Mouse (Mus musculus) layer of hippocampus, postnatal 25 days (tissue): ENCODE measurements around the gene Csnk1d. TPM values are rescaled to one million over a fixed set of nuclear protein-coding genes. Genes with fewer than 3 reads are reported as not detected.

Source experiments
- DNase-seq, 2 experiments: peaks; one replicate each; pipeline ENCODE4 v3.0.0; 2022; ENCODE audit warnings: mixed read lengths in 2 of 2, low spot score in 1 of 2; ENCODE audit errors: extremely low spot score in 1 of 2
- total RNA-seq, 2 experiments: library from RNA; stranded (reverse); gene quantifications; 2 replicates each; pipeline ENCODE4 v1.2.3; 2021

Csnk1d gene
- total RNA-seq, 2 experiments from 2014 or later = 127 to 128 TPM

DNA sequence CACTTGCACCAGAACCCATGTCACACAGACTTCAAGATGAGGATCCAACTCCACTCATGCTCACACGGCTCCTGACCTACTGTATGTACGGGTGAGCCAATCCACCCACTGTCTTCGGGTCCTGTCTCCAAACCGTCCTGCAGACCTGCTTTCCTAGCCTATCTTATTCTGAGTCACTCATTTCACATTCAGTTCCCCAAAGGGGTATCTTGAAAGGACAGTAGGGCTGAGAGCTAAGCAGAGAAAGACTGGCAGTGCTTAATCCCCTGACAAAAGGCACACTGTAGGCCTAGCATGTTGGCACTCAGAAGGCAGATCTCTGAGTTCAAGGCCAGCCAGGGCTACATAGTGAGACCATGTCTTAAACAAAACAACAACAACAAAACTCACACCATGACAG, 2.7 kb downstream of the Csnk1d start:
- DNase-seq = no peak

DNA sequence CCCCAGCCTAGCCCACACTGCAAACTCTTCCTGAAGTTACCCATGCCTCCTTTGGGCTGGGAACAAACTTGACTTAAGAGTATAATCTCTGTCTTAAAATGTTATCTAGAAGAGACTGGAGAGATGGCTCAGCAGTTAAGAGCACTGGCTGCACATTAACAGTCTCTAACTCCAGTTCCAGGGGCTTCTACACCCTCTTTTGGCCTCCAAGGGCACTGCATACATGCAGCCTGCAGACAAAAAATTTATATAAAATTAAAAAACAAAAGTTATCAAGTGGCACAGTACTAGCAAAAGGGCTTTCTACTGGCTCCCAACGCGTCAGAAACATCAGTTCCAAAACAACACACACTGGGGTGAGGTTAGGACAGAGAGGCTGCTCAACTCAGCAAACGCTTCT, 3.5 kb downstream of the Csnk1d start:
- no peak for DNase-seq

DNA sequence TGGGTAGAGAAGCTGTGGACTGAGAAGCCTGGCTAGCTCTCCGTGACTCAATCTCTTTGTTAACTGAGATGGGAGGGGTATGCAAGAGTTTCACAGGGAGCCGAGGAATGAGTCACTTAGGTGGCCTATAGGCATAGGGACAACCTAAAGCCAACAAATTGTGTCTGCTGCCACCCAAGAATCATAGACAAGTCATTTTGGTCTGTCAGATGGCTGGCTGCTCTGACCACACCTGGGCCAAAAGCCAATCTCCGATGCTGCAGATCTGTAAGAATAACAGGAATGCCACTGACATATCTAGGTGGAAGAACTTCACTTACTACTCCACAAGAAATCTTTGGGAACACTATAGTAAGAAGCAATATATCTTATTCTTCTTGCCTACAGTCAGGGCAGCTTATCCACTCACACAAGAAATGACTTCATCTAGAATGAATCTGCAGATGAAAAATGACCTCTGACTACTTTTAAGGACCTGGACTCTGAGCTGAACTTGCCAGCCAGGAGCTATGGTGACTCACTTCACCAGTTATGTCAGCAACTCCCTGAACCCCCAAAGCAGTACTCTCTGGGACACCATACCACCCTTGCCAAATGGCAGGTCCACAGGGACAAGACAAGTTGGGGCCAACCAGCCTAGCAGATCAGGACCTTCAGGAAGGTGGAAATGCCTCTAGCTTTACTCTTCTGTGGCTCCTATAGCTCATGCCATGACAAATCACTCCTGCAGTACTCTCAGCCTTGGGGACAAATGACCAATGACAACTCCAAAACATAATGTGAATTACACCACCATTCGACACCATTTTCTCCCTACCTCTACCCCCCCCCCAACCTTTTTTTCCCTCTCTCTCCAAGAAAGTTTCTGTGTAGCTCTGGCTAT, 6.4 kb downstream of the Csnk1d start:
- DNase-seq = no peak

DNA sequence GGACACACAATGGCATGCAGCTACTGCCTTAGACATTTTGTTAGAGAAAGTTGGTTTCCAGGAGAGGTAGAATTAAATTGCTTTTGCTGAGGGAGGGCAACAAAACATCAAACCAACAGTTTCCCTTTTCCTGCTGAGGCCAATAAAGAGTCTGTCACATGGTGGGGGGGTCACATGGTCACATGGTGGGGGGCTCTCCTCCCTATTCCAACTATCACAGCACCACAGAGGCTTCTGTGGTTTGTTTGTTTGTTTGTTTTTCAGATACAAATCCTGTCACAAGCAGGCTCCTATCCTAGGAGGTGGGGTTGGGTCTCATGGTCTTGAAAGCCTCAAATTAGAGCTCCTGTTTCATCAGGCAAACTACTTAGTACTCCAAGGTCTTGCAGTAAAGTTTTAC, 8.7 kb downstream of the Csnk1d start:
- no peak for DNase-seq

DNA sequence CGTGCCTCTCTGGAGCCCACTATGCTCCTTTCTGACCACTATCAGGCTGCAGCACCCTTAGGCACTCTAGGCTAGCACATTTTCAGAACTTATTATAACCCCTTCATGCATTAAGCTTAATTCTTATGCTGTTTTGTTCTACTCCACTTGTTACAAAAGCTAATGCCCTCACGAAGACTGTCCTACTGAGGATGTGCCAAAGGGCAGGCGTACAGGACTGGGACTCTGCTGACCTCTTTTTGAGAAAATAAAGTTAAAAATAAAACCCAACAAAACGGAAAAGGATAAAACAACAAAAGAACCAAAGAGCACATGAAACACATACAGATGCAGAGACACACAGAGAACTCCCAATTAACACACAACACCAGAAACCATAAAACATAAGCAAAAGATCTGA, 9.5 kb downstream of the Csnk1d start:
- DNase-seq = no peak

DNA sequence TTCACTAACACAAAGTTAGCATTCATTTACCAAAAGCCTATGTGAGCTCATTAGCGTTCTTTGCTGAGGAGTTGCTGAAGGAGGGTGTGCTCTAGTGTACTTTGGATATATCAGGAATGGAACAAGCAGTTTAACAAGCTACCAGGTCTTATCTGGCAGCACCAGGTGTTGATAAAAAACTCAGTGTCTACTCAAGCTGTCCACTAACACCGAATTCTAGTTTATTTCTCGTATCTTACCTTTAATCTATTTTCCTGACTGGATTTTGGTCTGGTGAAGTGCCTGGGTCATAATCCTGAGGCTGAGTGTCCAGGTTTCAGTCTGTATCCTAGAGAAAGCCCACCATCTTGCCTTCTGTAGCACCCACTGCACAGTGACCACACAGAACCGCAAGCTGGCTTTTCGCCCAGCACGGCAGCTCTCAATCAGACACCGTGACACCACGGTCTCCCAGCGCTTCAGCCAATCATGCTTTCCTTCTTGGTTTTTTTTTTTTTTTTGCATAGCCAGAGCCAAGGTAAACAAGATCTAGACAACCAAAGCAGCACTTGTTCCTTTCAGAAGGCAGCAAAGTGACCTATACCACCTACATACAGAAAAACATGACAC, 10.6 kb downstream of the Csnk1d start:
- no peak for DNase-seq

DNA sequence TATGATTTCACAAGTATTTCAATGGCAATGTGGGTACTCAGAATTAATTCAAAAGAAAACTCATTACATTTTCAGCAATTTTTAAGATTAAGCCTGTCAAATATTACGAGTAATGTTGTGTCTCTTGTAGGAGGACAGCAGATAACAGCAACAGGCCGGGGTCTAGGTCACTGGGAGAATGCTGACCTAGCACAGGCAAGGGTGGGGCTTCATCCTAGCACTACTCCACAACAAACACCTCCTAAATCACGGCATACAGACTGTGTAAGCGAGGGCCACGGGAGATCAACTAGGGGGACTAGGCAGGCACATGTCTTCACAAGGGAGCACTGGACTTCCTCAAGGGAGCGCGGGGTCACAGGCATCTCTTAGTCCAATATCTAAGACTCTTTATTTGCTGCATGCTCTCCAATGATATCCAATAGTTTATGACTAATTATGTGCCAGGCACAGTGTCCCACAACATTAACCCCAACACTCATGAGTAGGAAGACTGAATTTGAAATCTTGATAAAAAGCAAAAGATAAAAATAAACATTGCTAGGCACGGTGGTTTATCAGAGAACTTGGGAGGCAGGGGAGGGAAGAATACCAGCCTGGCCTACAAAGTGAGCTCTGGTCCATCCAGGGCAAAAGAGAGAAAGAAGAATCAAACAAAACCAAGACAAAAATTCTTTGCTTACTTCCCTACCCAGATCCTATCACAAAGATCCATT, 11.3 kb downstream of the Csnk1d start:
- DNase-seq = no peak

DNA sequence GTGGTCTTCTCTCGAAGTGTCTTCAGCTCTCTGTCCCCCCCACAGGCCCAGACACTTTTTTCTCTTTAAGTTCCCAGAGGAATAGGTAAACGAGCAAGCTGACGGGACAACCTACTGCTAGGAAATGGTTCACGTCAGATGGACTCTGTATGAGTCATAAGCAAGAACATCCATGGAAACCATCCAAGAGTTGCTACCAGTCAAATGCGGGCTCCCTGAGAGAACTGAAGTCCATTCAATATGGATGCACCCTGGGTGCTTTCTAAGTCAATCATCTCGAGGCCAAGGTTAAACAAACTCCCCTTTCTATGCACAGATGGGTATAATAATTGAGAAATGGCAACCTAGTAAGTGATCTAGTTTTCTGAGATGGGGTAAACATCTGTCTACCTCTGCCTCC, 17.8 kb downstream of the Csnk1d start:
- no peak for DNase-seq

DNA sequence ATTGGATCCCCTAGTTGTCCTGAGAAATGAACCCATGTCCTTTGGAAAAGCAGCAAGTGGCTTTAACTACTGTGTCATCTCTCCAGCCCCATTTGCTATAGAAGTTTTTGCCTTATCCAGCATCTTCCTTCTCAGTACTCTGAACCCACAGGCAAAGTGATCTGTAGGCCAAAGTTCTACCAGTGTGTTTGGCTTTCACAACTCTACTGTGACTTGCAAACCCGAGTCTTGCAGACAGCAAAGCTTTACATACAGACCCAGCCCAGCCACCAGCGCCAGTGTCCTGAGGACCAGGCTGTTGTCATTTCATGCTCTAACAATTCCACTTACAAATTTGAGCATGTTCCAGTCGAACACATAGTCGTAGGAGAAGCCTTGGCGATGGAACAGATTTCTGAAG, 19.9 kb downstream of the Csnk1d start:
- DNase-seq = no peak

DNA sequence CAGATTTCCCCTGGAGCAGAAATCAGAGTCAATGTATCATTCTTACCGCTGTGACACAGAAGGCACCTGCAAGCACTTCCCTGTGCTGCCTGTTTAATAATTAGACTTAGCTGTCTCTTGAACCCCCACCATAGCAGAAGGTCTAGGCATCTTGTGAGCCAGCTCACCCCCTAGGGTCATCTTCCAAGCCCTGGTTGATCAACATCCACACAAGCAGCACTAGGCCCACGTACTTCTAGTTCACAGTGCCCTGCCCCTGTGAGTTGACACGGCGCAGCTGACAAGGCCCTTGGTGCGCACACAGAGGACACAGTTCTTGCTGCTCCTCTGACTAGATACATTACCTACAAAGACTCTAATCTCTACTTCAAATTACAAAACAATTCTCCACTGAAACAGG, 21.4 kb downstream of the Csnk1d start:
- DNase-seq = no peak

DNA sequence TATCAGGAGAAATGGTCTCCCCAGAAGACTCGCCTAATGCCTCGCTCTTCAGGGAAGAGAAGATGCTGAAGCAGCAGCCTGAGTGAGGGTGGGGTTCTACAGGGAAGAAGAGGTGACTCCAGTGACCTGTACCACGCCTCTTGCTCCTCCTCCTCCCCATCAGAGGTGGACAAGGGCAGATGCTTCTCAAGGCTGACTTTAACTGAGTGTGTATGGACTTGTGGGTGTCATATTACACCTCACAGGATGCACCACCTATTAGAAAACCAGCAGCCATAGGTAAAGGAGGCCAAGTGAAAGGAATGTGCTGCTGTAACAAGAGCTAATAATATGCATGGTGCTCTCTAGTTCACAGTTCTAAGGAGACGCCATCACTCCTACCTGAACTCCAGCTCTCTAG, 25.5 kb downstream of the Csnk1d start:
- DNase-seq = no peak

DNA sequence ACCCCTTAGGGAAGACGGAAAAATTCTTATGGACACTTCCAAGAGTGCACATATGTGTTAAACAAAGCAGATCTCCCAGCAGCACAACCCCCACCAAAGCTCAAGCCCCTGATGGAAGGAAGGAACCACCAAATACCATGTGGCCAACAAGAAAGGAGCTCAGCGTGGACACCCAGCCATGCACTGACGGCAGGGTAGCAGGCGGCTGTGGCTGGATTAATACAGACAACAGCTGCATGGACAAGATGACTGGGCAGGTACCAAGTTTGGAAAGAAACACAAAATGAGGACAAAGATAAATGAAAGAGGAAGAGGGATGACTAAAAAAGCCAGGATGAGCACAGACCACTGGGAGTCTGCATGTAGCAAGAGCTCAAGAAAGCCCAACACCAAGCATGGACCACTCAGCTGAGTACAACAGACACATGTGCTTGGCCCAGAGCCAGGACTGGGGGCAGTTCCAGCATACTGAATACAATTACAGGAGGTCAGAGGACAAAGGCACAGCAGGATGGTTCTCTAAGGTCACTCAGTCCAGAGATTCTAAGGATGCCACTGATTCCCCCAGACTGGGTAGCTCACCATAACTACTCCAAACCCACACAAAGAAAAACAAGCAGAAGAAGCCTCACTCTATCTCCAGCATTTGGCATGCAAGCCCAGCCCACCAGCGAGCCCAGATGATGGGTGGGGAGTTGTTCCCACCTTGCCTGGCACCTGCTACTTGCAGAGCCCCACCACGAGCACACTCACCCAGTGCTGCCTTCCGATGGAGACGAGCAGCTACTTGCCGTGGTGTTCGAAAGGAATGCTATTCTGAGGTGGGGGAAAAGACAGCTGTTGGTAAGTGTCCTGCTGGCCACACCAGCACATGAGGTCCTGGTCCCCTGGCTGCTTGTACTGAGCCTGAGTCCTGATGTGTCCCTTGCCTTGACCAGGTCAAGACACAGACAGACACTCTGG, 26.7 kb downstream of the Csnk1d start:
- no peak for DNase-seq

DNA sequence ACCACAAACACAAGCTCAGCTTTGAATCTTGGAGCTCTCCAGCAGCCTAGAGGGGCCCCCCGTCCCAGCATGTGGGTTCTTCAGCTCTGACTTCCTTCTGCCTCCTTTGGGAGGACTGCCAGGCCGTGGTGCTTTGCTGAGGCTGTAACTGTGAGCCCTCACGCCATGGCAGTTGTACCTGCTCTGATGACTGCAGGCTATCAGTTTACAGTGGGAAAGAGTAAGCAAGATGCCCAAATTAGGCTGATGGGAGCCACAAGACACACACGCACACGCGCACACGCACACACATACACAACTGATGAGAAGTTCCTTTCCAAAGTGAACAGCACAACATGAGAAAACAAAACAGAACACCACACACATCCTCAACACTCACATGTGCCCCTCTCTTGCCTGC, 28.2 kb downstream of the Csnk1d start:
- no peak for DNase-seq

DNA sequence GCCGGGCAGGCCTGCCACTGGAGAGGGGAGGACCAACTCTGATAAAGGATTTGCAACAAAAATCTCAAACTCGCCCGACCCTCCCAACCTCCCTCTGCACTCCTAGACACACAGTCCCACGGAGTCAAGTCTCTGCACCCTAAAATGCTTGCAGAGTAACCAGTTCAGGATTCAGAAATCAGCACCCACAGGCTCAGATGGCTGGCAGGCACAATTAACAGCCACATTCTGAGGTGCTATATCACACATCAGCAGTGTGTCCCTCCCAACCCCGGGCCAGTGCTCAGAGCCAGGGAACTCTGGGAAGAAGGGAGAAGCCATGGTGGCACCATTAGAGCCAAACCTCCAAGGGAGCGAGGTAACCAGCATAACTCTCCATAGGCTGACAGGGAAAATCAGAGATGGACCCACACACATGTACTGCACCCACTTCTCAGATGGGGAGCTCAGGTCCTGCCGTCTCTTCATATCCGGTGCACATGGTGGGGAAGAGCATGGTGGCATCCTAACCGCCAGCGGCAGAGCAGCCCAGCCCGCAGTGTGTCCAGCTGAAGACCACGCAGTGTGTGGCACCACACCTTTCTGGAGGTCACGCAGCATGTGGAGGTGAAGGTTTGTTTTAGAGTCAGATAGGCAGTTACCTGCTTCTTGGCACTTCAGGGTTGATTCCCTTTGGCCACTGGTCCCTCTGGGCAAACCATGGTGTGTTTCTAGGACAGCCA, 28.9 kb downstream of the Csnk1d start:
- DNase-seq = no peak

DNA sequence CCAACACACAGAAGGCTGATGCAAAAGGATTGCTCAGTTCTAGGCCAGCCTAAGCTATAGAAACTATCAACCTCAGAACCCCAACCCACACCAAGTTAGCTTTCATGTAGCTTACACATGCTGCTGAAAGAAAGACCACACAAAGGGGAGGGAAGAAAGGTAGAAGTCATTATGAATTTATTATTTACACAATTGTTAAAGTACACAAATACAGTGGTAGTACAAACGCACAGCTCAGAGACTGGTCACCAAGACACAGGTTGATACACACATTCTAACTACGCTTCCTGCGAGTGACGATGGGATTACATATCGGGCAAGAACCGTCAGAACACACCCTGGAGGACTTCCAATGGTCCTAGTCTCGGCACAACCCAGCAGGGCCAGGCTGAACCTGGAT, 29.5 kb downstream of the Csnk1d start:
- DNase-seq = no peak

DNA sequence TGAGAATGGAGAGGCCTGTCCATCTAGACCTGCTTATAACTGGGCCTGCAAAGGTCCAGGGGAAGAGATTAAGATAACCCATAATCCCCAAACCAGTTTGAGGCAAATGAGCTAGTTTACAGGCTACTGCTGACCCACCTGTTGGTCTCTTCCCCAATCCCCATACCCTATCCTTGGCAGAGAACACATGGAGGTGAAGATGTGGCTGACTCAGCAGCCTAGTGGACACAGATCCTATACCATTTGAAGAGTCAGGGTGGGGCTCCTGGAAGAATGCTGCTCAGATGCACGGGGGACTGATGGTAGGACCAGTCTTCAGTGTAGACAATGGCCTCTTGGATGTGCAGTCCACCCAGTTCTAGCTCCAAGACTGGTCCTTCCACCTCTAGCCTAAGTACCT, 30.9 kb downstream of the Csnk1d start:
- DNase-seq = no peak

DNA sequence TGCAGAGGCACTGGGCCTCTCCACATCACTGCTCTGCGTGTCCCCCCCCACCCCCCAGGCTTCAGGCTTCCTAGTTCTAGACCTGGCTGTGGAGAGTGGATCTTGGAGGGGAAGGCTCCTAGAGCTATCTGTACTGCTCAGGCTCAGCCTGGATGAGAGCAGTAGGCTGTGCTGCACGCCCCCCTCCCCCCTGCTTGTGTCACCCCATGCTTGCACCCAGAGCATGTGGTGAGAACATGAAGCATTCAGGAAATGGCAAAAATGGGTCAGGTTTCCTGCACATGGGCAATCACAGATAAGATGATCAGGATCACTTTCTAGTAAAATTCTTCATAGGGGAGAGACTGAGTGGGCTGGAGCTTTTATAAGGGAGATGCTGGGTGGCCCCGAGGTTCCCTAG, 31.6 kb downstream of the Csnk1d start:
- DNase-seq = no peak

DNA sequence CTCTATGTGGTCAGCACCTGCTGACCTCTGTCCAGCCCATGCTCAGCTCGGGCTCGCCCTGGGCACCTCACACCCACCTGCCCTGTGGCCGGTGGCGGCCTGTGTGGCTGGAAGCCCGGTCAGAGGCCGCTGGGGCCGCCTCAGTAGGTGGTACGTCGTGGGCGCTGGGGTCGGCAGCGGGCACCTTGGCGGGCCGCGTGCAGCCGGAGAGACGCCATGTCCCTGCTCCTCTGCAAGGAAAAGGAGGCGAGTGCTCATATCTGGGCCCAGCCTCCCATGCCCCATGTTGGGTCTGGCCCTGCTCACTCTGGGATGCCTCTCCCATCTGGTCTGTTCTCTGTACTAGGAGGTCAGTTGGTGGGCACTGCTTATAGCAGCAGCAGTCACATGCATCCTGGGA, 32.1 kb downstream of the Csnk1d start:
- DNase-seq = no peak

DNA sequence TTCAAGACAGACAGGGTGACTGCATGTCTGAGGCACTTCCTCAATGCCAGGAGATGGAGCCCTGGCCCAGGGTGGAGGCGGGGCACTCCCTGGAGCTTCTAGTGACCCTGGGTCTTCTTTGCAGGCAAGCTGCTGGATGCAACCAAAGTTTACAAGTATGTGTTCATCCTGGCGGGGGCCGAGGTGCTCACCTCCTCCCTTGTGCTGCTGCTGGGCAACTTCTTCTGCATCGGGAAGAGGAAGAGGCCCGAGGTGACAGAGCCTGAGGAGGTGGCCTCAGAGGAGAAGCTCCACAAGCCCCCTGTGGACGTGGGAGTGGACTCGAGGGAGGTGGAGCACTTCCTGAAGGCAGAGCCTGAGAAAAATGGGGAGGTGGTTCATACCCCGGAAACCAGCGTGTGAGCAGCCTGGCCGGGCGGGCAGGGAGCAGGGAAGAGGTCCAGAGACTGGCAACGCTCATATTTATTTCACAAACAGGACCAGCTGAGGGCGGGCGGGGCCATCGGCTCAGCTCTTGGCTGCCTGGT, 33.3 kb downstream of the Csnk1d start:
- no peak for DNase-seq

DNA sequence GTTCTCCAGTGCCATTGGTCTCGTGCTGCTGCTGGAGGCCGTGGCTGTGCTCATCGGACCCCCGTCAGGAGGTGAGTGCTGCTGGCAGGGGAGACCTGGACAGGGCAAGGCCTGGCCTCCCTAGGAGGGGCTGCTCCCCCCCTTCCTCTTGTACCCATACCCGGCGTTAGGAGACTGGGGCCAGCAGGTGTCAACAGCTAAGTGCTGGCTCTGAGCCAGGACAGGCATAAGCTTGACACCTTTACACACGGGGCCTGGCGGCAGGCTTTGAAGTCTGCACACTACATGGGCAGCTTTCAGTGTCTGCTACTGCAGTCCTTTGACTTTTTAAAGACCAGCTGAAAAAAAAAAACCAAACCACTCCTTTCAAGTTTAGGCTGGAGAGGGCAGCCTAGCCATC, 34.1 kb downstream of the Csnk1d start:
- no peak for DNase-seq
